Mouse (Mus musculus) testis, adult 2 months (tissue): ENCODE measurements around the gene Strn4. TPM values are rescaled to one million over a fixed set of nuclear protein-coding genes. Genes with fewer than 3 reads are reported as not detected.

Experiments used
- H3K27ac ChIP-seq: fragments of 200-500 bp; 2 replicates; pipeline ENCODE4 v1.5.1; 2012; ENCODE audit warnings: low read depth, low read length; ENCODE audit not compliant: control insufficient read depth, insufficient read depth
- H3K27me3 ChIP-seq: fragments of 200-500 bp; 2 replicates; pipeline ENCODE4 v1.6.1; 2012; ENCODE audit warnings: mild to moderate bottlenecking, low read length, moderate library complexity; ENCODE audit not compliant: control insufficient read depth, insufficient read depth
- H3K36me3 ChIP-seq: fragments of 200-500 bp; 2 replicates; pipeline ENCODE4 v1.6.1; 2012; ENCODE audit warnings: mild to moderate bottlenecking, low read length; ENCODE audit not compliant: control insufficient read depth, insufficient read depth
- H3K4me1 ChIP-seq: fragments of 200-500 bp; 2 replicates; pipeline ENCODE4 v1.6.1; 2012; ENCODE audit warnings: low read length; ENCODE audit not compliant: control insufficient read depth, insufficient read depth
- H3K4me3 ChIP-seq: fragments of 200-500 bp; 2 replicates; pipeline ENCODE4 v1.5.1; 2012; ENCODE audit warnings: low read depth, mild to moderate bottlenecking, low read length, moderate library complexity, mixed read lengths; ENCODE audit not compliant: control insufficient read depth
- CTCF ChIP-seq: fragments of 200-500 bp; IDR thresholded peaks from 2 replicates; pipeline ENCODE4 v1.5.1; 2012; ENCODE audit warnings: low read depth, mild to moderate bottlenecking, inconsistent platforms, low read length, moderate library complexity; ENCODE audit not compliant: control insufficient read depth, insufficient read depth, insufficient replicate concordance
- POLR2A ChIP-seq: fragments of 200-500 bp; IDR thresholded peaks from 2 replicates; pipeline ENCODE4 v1.6.1; 2012; ENCODE audit warnings: low read depth, mild to moderate bottlenecking, inconsistent platforms, low read length, moderate library complexity; ENCODE audit not compliant: control insufficient read depth
- polyA plus RNA-seq: library from polyadenylated mRNA; depleted of rRNA; stranded (reverse); fragments of >200 nt; gene quantifications from 2 replicates; pipeline ENCODE4 v1.2.3, GENCODE M21; 2012

Strn4 gene
- polyA plus RNA-seq, 1 experiment: 130 TPM

DNA sequence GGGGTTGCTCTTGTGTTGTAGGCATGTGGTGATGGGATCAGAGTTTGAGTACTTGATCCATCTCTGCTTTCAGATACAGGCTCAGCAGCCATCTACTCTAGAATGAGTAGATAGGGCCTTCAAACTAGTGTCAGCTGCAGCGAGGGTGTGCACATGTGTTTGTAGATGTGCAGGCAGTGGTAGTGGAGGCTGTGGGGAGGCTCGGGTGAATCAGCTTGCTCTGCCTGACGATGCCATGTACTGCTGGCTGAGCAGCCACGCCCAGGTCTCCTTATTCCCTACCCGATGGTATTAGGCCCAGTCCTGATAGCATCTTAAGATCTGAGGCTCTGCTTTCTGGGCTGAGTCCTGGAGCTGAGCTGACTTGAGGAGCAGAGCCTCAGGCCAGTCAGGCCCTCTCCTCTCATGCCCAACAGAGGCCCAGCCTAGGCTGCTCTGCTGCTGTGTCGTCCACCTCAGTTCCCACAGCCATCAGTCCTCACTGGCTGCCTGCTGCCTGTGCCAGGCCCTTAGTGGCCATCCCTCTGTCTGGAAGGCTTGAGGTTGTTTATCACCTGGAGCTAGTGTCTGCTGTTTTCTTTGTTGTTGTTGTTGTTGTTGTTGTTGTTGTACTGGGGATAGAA lies 23.2 kb downstream of the Strn4 start:
- H3K27me3 ChIP-seq: no peaks in the 10 kb centered on the region
- peaks cover 3% of the 10 kb centered on the region for H3K36me3 ChIP-seq
- TF ChIP-seq POLR2A (no peak), CTCF (no peak)
- H3K4me1 ChIP-seq: peaks cover 25% of the 10 kb centered on the region
- H3K4me3 ChIP-seq: no peak overlapping the region
- no peak overlapping the region for H3K27ac ChIP-seq

DNA sequence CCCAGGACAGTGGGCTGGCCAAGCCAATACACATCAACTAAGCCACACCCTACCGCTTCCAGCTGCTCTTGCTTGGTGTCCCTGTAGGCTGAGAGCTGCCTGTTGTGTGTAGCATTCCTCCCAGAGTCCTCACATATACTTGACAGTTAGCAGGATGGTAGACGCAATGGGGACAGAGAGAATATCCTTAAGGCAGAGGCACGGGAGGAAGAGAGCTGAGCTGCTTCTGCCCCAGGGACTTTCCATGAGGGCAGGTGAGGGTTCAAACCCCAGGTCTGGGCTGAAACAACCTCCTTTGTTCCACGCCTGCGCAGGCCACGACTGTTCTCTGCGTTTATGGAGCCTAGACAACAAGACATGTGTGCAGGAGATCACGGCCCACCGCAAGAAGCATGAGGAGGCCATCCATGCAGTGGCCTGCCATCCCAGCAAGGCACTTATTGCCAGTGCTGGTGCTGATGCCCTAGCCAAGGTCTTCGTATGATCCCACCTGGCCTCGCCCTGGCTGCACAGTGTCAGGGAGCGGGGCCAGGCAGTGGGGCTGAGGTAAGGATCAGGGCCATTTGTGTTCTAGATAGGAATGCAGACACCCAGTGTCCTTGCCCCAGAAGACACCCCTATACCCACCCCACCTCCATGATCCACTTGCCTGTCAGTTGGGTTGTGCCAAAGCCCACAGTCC lies 23.9 kb downstream of the Strn4 start:
- TF ChIP-seq POLR2A (no peak), CTCF (no peak)
- Histone ChIP-seq H3K4me3 (no peak overlapping the region), H3K27me3 (no peaks in the 10 kb centered on the region), H3K27ac (no peak overlapping the region), H3K4me1 (peaks cover 28% of the 10 kb centered on the region), H3K36me3 (peaks cover 3% of the 10 kb centered on the region)

DNA sequence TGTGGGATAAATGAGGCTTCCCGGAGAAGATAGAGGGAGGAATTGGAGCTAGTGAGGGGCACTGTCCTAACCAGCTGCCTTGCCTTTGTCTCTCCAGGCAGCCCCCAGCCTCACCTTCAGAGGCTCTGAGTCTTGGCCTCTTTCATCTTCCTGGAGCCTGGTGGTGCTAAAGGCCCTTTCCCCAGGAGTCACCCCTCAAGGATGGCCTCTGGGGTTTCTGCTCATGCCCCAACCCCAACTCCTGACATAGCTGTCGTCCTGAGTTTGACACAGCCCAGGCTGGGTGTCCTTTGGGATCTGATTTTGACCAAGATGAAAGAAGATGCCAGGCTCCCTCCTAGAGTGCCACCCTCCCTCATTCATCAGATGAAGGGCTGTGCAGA lies 24.4 kb downstream of the Strn4 start:
- Histone ChIP-seq H3K27ac (no peak overlapping the region), H3K4me3 (no peak overlapping the region), H3K27me3 (no peaks in the 10 kb centered on the region), H3K36me3 (peaks cover 3% of the 10 kb centered on the region), H3K4me1 (peaks cover 32% of the 10 kb centered on the region)
- TF ChIP-seq POLR2A (no peak), CTCF (no peak)

DNA sequence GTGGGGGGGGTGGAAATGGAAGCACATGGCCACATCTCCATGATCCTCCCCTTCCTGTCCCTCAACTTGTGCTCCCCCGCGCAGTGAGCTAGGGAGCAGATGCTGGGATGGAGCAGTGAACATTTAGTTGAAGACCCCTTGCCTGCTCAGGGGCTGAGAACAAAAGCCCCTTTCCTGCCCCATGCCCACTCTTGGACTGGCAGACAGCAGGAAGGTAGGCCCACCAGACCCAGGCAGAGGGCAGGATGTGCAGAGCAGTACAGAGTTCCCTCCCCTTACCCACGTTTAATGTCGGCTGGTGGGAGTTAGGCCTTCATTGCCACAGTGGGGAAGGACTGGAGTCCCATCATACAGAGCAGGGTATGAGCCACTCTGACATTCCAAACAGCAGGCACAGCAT lies 25.4 kb downstream of the Strn4 start:
- no peak overlapping the region for H3K27ac ChIP-seq
- TF ChIP-seq POLR2A (no peak), CTCF (no peak)

DNA sequence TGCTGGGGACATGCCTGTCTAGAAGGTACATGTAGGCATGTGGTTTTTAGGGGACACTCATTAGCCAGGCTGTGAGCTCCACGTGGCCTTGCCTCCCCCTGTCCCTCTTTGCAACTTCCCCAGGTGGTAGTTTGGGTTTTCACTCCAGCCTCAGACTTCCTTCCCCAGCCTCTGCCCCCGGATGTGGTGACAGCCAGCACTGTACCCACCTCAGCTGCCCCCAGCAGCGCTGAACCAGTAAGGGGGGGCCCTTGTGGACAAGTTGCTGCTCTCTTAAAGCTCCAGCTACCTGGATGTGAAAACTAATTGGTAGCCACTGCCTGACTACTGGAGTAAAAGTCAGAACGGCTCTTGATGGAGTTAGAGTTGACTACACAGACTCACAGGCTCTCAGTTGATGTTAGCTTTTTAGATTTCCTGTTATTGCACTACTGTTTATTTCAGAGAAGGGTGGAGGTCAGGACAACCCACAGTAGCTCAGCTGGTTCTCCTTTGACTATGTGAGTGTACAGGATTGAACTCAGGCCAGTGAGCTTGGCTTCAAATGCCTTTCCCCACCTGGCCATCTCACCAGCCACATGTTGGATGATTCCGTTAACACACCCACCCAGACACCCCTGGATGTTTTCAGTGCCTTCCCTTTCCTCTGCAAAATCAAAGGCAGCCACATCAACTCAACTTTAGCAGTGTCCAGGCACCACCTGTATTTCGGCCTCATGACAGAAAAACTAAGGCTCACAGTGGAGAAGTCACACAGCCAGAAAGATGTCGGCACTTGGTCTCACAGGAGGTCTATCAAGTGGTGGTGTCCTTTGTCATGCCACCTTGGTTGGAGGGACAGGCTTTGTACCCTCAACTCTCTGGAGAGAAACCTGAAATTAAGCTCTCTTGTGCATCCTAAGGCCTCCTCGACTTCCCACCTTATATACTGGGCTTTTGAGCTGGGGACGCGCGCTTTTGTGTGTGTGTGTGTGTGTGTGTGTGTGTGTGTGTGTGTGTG lies 26.2 kb downstream of the Strn4 start:
- Histone ChIP-seq H3K4me3 (peak overlapping the region; percentile 84), H3K27me3 (no peaks in the 10 kb centered on the region), H3K27ac (no peak overlapping the region), H3K4me1 (peaks cover 40% of the 10 kb centered on the region), H3K36me3 (peaks cover 3% of the 10 kb centered on the region)
- TF ChIP-seq CTCF: no peak
- no peak for TF ChIP-seq POLR2A

More for the DNA sequence above, 25.4 kb downstream of the Strn4 start:
- Histone ChIP-seq H3K4me1 (peaks cover 40% of the 10 kb centered on the region), H3K27me3 (no peaks in the 10 kb centered on the region), H3K4me3 (no peak overlapping the region), H3K36me3 (peaks cover 3% of the 10 kb centered on the region)

DNA sequence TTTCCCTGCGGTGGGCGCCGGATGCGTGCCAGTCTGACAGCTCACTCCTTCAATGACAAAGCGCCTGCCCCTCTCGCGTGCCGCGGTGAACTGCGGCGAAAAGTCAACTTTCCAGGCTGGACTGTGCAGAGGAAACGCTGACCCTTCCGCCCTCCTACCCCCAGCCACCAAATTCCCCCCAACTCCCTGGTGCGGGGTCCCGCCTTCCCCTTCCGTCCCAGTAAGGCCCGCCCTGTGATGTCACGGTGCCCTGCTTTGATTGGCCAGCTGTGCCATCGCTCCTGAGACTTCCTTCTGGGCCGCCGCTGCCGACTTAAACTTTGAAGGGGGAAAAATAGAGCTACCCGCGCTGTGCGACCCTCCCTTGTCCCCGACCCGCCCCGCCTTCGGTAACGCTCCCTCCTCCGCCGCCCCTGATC lies 27.0 kb downstream of the Strn4 start, which contains the start of gene Prkd2:
Gene Prkd2 (plus strand): TSS at position 258 of the 419 bp plus-strand sequence.
- Histone ChIP-seq H3K36me3 (peaks cover 3% of the 10 kb centered on the region), H3K27ac (no peak within 1 kb of the TSS), H3K4me3 (peak within 1 kb of the TSS; percentile 84), H3K4me1 (peaks cover 43% of the 10 kb centered on the region), H3K27me3 (no peaks in the 10 kb centered on the region)
- no peak for TF ChIP-seq CTCF
- TF ChIP-seq POLR2A: peak; percentile 38
